Mouse (Mus musculus) heart, postnatal 0 days (tissue): ENCODE data around the gene Tent5a.

Experiments used
- CTCF ChIP-seq: IDR thresholded peaks from 2 replicates; pipeline ENCODE4 v1.5.1; 2016; ENCODE audit warnings: antibody characterized with exemption, control low read depth, low read depth
- EP300 ChIP-seq: IDR thresholded peaks from 2 replicates; pipeline ENCODE4 v1.6.1; 2016; ENCODE audit warnings: antibody characterized with exemption, low read depth

DNA sequence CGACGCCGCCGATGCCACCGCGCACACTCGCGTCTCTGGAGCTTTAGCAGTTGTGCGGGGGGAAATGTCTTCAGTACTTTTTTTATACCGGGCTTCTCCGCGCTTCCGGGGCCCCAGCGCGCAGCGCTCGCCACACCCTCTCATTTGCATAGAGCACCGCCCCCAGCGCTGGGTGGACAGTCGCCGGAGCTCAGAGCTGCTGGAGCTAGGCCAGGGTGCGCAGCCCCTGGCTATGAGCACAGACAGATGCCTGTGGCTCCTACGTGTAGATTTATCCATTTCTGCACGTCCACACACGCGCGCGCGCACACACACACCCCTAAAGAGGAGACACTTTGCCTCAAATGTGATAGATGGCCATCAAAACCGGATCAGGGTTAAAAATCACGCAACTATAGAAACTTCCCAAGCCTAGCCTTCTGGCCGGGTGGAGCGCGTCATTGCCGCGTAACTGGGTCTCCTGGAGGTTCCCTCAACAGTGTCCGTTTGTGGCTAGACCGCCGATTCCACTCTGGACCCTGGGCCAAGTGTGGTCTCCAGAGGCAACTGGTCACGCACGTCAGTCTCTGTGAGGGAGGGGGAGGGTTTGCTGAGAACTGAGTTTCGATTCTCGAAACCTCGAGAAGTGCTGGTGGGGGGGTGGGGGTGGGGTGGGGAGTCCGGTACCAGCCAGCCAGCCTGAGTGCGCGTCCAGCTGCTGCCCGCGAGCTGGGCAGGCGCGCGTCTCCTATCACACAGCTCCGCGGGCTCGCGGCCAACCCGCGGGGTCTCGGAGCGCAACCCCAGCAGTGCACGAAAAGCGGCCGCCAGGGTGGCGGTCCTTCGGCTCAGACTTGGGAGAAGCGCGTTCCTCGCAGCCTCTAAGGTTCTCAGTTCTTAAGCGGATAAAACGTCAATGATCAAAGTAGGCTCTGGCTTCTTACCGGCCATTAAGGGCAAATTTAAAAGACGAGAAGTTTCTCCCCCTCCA lies at the start of gene Tent5a:
- no peak for TF ChIP-seq EP300
- TF ChIP-seq CTCF = no peak
